Mouse (Mus musculus) spleen, postnatal 14 days (tissue): Measurements from ENCODE around the gene 2010111I01Rik.
"Not testable (repeated sequence)": the region's sequence is repeated elsewhere in the genome, so short reads cannot be mapped to it uniquely, and the experiment has no call there.

Source experiments
- DNase-seq, 2 experiments: peaks; one replicate each; pipeline ENCODE4 v3.0.0; 2021 to 2022; ENCODE audit warnings: low spot score in 2 of 2

The 2010111I01Rik gene

GRCm38 (mm10) chr13:63344481-63344880, 379.8 kb downstream of the 2010111I01Rik start:
- no peak for DNase-seq

GRCm38 (mm10) chr13:63345476-63346225, 381.0 kb downstream of the 2010111I01Rik start:
- DNase-seq, result no peak

- no peak for DNase-seq
Measured at GRCm38 (mm10) chr13:63347639-63348038, 382.9 kb downstream of the 2010111I01Rik start.

GRCm38 (mm10) chr13:63350076-63350475, 385.4 kb downstream of the 2010111I01Rik start:
- no peak for DNase-seq

- DNase-seq, result not testable (repeated sequence)
Measured at GRCm38 (mm10) chr13:63353312-63353711, 388.6 kb downstream of the 2010111I01Rik start.

- no peak for DNase-seq
Measured at GRCm38 (mm10) chr13:63356101-63356500, 391.4 kb downstream of the 2010111I01Rik start.

- DNase-seq, result peak in 1 of 2 experiments; percentile 48
Measured at GRCm38 (mm10) chr13:63356558-63356957, 391.9 kb downstream of the 2010111I01Rik start.

- no peak for DNase-seq
Measured at GRCm38 (mm10) chr13:63359393-63359792, 394.7 kb downstream of the 2010111I01Rik start.

GRCm38 (mm10) chr13:63360111-63360885, 395.6 kb downstream of the 2010111I01Rik start:
- DNase-seq, result no peak

GRCm38 (mm10) chr13:63361755-63362154, 397.1 kb downstream of the 2010111I01Rik start:
- no peak for DNase-seq

- no peak for DNase-seq
Measured at GRCm38 (mm10) chr13:63373460-63374166, 408.9 kb downstream of the 2010111I01Rik start.
